Mouse (Mus musculus) intestine, embryonic 16.5 days (tissue): ENCODE measurements around the gene Pyy. TPM values are rescaled to one million over a fixed set of nuclear protein-coding genes. Genes with fewer than 3 reads are reported as not detected.

Source experiments
- ATAC-seq: fragments of 200-750 bp; cut with Nextera tagmentation; 2 replicates; pipeline ENCODE4 v1.8.0; 2017; ENCODE audit warnings: moderate TSS enrichment, moderate library complexity
- H3K27ac ChIP-seq: fragments of 300-500 bp; sonication (generic); 2 replicates; pipeline ENCODE4 v1.5.1; 2014; ENCODE audit warnings: mild to moderate bottlenecking, low read length
- H3K27me3 ChIP-seq: fragments of 300-500 bp; sonication (generic); replicated peaks from 2 replicates; pipeline ENCODE4 v1.6.1; 2014; ENCODE audit warnings: low read length, control low read depth, mixed read lengths; ENCODE audit not compliant: control insufficient read depth, insufficient read depth
- H3K36me3 ChIP-seq: fragments of 300-500 bp; sonication (generic); 2 replicates; pipeline ENCODE4 v1.6.1; 2014; ENCODE audit warnings: low read length, control low read depth; ENCODE audit not compliant: control insufficient read depth, insufficient read depth
- H3K4me1 ChIP-seq: fragments of 300-500 bp; sonication (generic); 2 replicates; pipeline ENCODE4 v1.6.1; 2014; ENCODE audit warnings: low read length, control low read depth, mixed read lengths; ENCODE audit not compliant: control insufficient read depth, insufficient read depth
- H3K4me2 ChIP-seq: fragments of 300-500 bp; sonication (generic); 2 replicates; pipeline ENCODE4 v1.6.1; 2014; ENCODE audit warnings: low read depth, low read length, control low read depth
- H3K4me3 ChIP-seq: fragments of 300-500 bp; sonication (generic); 2 replicates; pipeline ENCODE4 v1.5.1; 2014; ENCODE audit warnings: mild to moderate bottlenecking, low read length
- H3K9ac ChIP-seq: fragments of 300-500 bp; sonication (generic); 2 replicates; pipeline ENCODE4 v1.6.1; 2014; ENCODE audit warnings: low read depth, low read length
- H3K9me3 ChIP-seq: fragments of 300-500 bp; sonication (generic); 2 replicates; pipeline ENCODE4 v1.6.1; 2016; ENCODE audit warnings: low read length, control low read depth; ENCODE audit not compliant: control insufficient read depth
- WGBS: fragments of 180-500 bp; shearing (Covaris S2); extraction: QIAGEN DNeasy Blood & Tissue Kit; methylation state at CpG from one replicate; pipeline ENCODE4 v1.1.7; 2014; 5-methylcytosine and 5-hydroxymethylcytosine counted together
- polyA plus RNA-seq: library from polyadenylated mRNA; unstranded; fragments of >200 nt; fragmentation: Nextera tagmentation; extraction: Ambion mirVana; gene quantifications from 2 replicates; pipeline ENCODE4 v1.2.1, GENCODE M21; 2015

The Pyy gene
- polyA plus RNA-seq, 1 experiment from 2014 or later = 62.9 TPM

GRCm38 (mm10) chr11:102084159-102084558 is 23.5 kb downstream of the Pyy start:
- Histone ChIP-seq H3K4me3 (no peak overlapping the region), H3K9ac (no peak overlapping the region), H3K27me3 (no peaks in the 10 kb centered on the region), H3K9me3 (no peaks in the 10 kb centered on the region), H3K27ac (no peak overlapping the region), H3K36me3 (no peaks in the 10 kb centered on the region), H3K4me2 (no peak overlapping the region), H3K4me1 (peaks cover 14% of the 10 kb centered on the region)
- 63% methylated on average over 7 of the region's 7 CpGs for WGBS
- no peak for ATAC-seq

GRCm38 (mm10) chr11:102083193-102083592 is 24.4 kb downstream of the Pyy start:
- no peak overlapping the region for H3K4me2 ChIP-seq
- H3K27ac ChIP-seq = no peak overlapping the region
- H3K9me3 ChIP-seq = no peaks in the 10 kb centered on the region
- no peak overlapping the region for H3K9ac ChIP-seq
- no peak for ATAC-seq
- no peaks in the 10 kb centered on the region for H3K36me3 ChIP-seq
- H3K4me1 ChIP-seq = peaks cover 13% of the 10 kb centered on the region
- 50% methylated on average over 4 of the region's 4 CpGs for WGBS
- H3K4me3 ChIP-seq = no peak overlapping the region
- no peaks in the 10 kb centered on the region for H3K27me3 ChIP-seq

GRCm38 (mm10) chr11:102082322-102082721 is 25.3 kb downstream of the Pyy start:
- Histone ChIP-seq H3K27me3 (no peaks in the 10 kb centered on the region), H3K27ac (no peak overlapping the region), H3K9ac (peak overlapping the region; percentile 69), H3K36me3 (no peaks in the 10 kb centered on the region), H3K4me3 (peak overlapping the region; percentile 51), H3K9me3 (no peaks in the 10 kb centered on the region), H3K4me2 (peak overlapping the region; percentile 93), H3K4me1 (peaks cover 13% of the 10 kb centered on the region)
- peak; percentile 88 for ATAC-seq
- WGBS = under 1% methylated on average over 18 of the region's 18 CpGs

- WGBS = 85% methylated on average over 14 of the region's 14 CpGs
- Histone ChIP-seq H3K9me3 (no peaks in the 10 kb centered on the region), H3K27ac (no peak overlapping the region), H3K9ac (no peak overlapping the region), H3K27me3 (0 out of 2 replicates have a peak, but pooled peaks cover 3% of the 10 kb centered on the region), H3K4me2 (no peak overlapping the region), H3K4me3 (no peak overlapping the region), H3K36me3 (no peaks in the 10 kb centered on the region), H3K4me1 (0 out of 2 replicates have a peak, but pooled peaks cover 7% of the 10 kb centered on the region)
- ATAC-seq = no peak
Measured at GRCm38 (mm10) chr11:102073722-102074121, 33.9 kb downstream of the Pyy start.

- Histone ChIP-seq H3K36me3 (no peaks in the 10 kb centered on the region), H3K27ac (no peak overlapping the region), H3K9me3 (no peaks in the 10 kb centered on the region), H3K27me3 (0 out of 2 replicates have a peak, but pooled peaks cover 3% of the 10 kb centered on the region), H3K9ac (no peak overlapping the region), H3K4me1 (0 out of 2 replicates have a peak, but pooled peaks cover 7% of the 10 kb centered on the region), H3K4me2 (no peak overlapping the region), H3K4me3 (no peak overlapping the region)
- WGBS = 74% methylated on average over 5 of the region's 5 CpGs
- ATAC-seq = no peak
Measured at GRCm38 (mm10) chr11:102072729-102073128, 34.9 kb downstream of the Pyy start.

GRCm38 (mm10) chr11:102070426-102070825 is 37.2 kb downstream of the Pyy start:
- 0 out of 2 replicates have a peak, but pooled peaks cover 7% of the 10 kb centered on the region for H3K4me1 ChIP-seq
- H3K36me3 ChIP-seq = no peaks in the 10 kb centered on the region
- ATAC-seq = no peak
- H3K4me2 ChIP-seq = peak overlapping the region; percentile 38
- H3K4me3 ChIP-seq = no peak overlapping the region
- H3K9me3 ChIP-seq = no peaks in the 10 kb centered on the region
- 22% methylated on average over 13 of the region's 13 CpGs for WGBS
- H3K9ac ChIP-seq = no peak overlapping the region
- H3K27me3 ChIP-seq = 0 out of 2 replicates have a peak, but pooled peaks cover 3% of the 10 kb centered on the region
- no peak overlapping the region for H3K27ac ChIP-seq

- WGBS = 63% methylated on average over 11 of the region's 11 CpGs
- H3K9me3 ChIP-seq = no peaks in the 10 kb centered on the region
- ATAC-seq = no peak
- 0 out of 2 replicates have a peak, but pooled peaks cover 3% of the 10 kb centered on the region for H3K27me3 ChIP-seq
- 0 out of 2 replicates have a peak, but pooled peaks cover 7% of the 10 kb centered on the region for H3K4me1 ChIP-seq
- no peak overlapping the region for H3K4me3 ChIP-seq
- H3K27ac ChIP-seq = no peak overlapping the region
- H3K4me2 ChIP-seq = no peak overlapping the region
- no peak overlapping the region for H3K9ac ChIP-seq
- H3K36me3 ChIP-seq = no peaks in the 10 kb centered on the region
Measured at GRCm38 (mm10) chr11:102069633-102070032, 38.0 kb downstream of the Pyy start.

GRCm38 (mm10) chr11:102068969-102069368 is 38.7 kb downstream of the Pyy start:
- Histone ChIP-seq H3K27me3 (0 out of 2 replicates have a peak, but pooled peaks cover 3% of the 10 kb centered on the region), H3K9ac (no peak overlapping the region), H3K36me3 (no peaks in the 10 kb centered on the region), H3K4me2 (no peak overlapping the region), H3K4me1 (0 out of 2 replicates have a peak, but pooled peaks cover 7% of the 10 kb centered on the region), H3K27ac (no peak overlapping the region), H3K4me3 (no peak overlapping the region), H3K9me3 (no peaks in the 10 kb centered on the region)
- 58% methylated on average over 2 of the region's 2 CpGs for WGBS
- ATAC-seq = no peak

GRCm38 (mm10) chr11:102063076-102063475 is 44.6 kb downstream of the Pyy start:
- no peak for ATAC-seq
- no peak overlapping the region for H3K4me2 ChIP-seq
- peaks cover 13% of the 10 kb centered on the region; the same call in 1 of the 2 replicates for H3K4me1 ChIP-seq
- no peak overlapping the region for H3K9ac ChIP-seq
- H3K4me3 ChIP-seq = no peak overlapping the region
- H3K27me3 ChIP-seq = no peaks in the 10 kb centered on the region
- H3K9me3 ChIP-seq = no peaks in the 10 kb centered on the region
- WGBS = 71% methylated on average over 13 of the region's 13 CpGs
- no peaks in the 10 kb centered on the region for H3K36me3 ChIP-seq
- H3K27ac ChIP-seq = no peak overlapping the region

GRCm38 (mm10) chr11:102061941-102062473 is 45.6 kb downstream of the Pyy start:
- Histone ChIP-seq H3K4me3 (no peak overlapping the region), H3K4me2 (no peak overlapping the region)
- 31% methylated on average over 16 of the region's 16 CpGs for WGBS

More at GRCm38 (mm10) chr11:102061941-102062473, 45.6 kb downstream of the Pyy start:
- no peak overlapping the region for H3K27ac ChIP-seq
- H3K27me3 ChIP-seq = no peaks in the 10 kb centered on the region
- no peaks in the 10 kb centered on the region for H3K9me3 ChIP-seq
- no peaks in the 10 kb centered on the region for H3K36me3 ChIP-seq
- H3K4me1 ChIP-seq = peaks cover 13% of the 10 kb centered on the region; the same call in 1 of the 2 replicates
- H3K9ac ChIP-seq = no peak overlapping the region
- no peak for ATAC-seq
